Mouse (Mus musculus): ENCODE measurements at regions not wholly inside any gene's neighbourhood (a gene's known extent, or its start where the extent isn't known, plus 50 kb on each side); places are given as distances from the start of the nearest gene placed in this dataset.

DNA sequence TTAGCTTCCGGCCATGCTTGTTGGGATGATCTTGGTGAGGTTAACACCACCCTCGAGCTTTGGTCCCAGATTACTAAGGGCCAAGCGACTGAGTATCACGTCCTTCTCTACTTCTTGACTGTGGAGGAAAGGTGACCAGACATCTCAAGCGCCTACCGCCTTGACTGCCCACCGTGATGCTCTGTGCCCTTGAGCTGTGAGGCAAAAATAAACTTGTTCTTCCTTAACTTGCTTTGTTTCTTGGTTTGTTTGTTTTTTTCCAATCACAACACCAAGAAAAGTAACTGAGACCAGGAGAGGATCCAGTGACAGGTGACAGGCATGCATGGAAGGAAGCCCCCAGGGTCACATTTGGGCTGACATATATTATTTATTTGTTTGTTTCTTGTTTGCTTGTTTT is 330.0 kb downstream of the Gm45692 start:
- no peak for TF ChIP-seq TAL1 (conservative IDR thresholded peaks at IDR 0.05; ENCODE audit: low read depth, low read length)
- TF ChIP-seq CTCF (IDR thresholded peaks at IDR 0.05; ENCODE audit: low read depth, low read length) = no peak
- TF ChIP-seq GATA2 (IDR thresholded peaks at IDR 0.05; ENCODE audit: borderline replicate concordance, low read depth, low read length) = no peak
